Mouse (Mus musculus): Measurements from ENCODE around the gene Sphk1. TPM values are rescaled to one million over a fixed set of nuclear protein-coding genes. Genes with fewer than 3 reads are reported as not detected.

Sphk1 gene
- polyA plus RNA-seq, 1 experiment from 2014 or later: 2.7 TPM

DNA sequence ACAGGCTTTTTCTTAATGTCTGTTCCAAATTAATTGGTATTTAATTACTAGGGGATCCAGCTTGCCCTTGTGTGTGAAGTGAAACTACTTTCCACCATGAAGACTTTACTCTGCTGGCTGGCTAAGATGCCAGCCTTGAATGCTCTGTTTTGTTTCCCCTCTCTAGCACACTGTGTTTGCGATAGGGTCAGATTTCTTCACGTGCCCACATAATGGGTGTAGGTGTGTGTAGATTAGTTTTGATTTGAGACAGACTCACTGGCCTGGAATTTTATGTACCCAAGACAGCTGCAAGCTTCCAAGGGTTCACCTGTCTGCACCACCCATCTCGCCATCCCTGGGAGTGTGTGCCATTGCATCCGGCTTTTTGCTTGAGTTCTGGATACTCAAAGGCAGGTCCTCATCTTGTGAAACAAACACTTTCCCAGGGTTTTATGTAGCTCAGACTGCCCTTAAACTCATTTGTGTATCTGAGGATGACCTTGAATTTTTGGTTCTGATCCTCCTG lies 17.1 kb upstream of the Sphk1 start:
- WGBS: 80% methylated on average over 4 of the region's 4 CpGs
- H3K4me1 ChIP-seq: peaks cover 17% of the 10 kb centered on the region
- no peaks in the 10 kb centered on the region for H3K36me3 ChIP-seq
- H3K27me3 ChIP-seq (ENCODE audit: insufficient read depth, poor library complexity, severe bottlenecking): peaks cover 25% of the 10 kb centered on the region
- no peaks in the 10 kb centered on the region for H3K9me3 ChIP-seq
- no peak for DNase-seq (ENCODE audit: low spot score)
- no peak overlapping the region for H3K4me3 ChIP-seq
- no peak overlapping the region for H3K27ac ChIP-seq

GRCm38 (mm10) chr11:116515330-116516020 lies 15.2 kb upstream of the Sphk1 start:
- peak overlapping the region; percentile 28 for H3K4me3 ChIP-seq
- WGBS: 17% methylated on average over 24 of the region's 24 CpGs
- no peak for DNase-seq (ENCODE audit: low spot score)

DNA sequence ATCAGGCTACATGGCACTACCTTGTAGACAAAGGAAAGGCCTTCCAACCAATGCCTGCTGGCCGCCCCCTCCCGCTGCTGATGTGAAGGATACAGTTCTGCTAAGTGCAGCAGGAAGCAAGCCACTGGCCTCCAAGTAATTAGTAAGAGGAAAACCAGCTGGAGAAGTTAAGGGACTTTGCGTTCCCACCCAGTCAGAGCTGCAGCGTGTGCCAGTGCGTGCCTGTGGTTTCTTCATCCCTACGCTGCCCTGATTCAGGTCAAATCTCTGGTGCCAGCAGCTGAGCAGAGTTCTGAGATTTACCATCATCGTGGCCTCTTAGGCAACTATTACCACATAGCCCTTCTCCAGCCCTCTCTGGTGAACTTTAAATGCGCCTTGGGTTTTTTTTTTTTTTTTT lies 12.2 kb upstream of the Sphk1 start:
- H3K27me3 ChIP-seq (ENCODE audit: insufficient read depth, poor library complexity, severe bottlenecking): peaks cover 25% of the 10 kb centered on the region
- H3K4me1 ChIP-seq: peaks cover 38% of the 10 kb centered on the region
- H3K27ac ChIP-seq: peak overlapping the region; percentile 69; the same call in 1 of the 2 replicates
- H3K4me3 ChIP-seq: no peak overlapping the region
- no peaks in the 10 kb centered on the region for H3K9me3 ChIP-seq
- WGBS: 54% methylated on average over 8 of the region's 8 CpGs
- DNase-seq (ENCODE audit: low spot score): no peak
- H3K36me3 ChIP-seq: no peaks in the 10 kb centered on the region

More at GRCm38 (mm10) chr11:116515330-116516020, 15.2 kb upstream of the Sphk1 start:
- Histone ChIP-seq H3K36me3 (no peaks in the 10 kb centered on the region), H3K9me3 (no peaks in the 10 kb centered on the region), H3K4me1 (peaks cover 23% of the 10 kb centered on the region), H3K27me3 (ENCODE audit: insufficient read depth, poor library complexity, severe bottlenecking) (peaks cover 25% of the 10 kb centered on the region), H3K27ac (no peak overlapping the region)

- 0 out of 2 replicates have a peak, but pooled peaks cover 2% of the 10 kb centered on the region for H3K27me3 ChIP-seq (ENCODE audit: insufficient read depth, poor library complexity, severe bottlenecking)
- H3K4me3 ChIP-seq: no peak overlapping the region
- no peak overlapping the region for H3K27ac ChIP-seq
- WGBS: 56% methylated on average over 3 of the region's 3 CpGs
- no peaks in the 10 kb centered on the region for H3K9me3 ChIP-seq
- no peak for DNase-seq (ENCODE audit: low spot score)
- peaks cover 38% of the 10 kb centered on the region for H3K4me1 ChIP-seq
- no peaks in the 10 kb centered on the region for H3K36me3 ChIP-seq
These were observed 9.6 kb upstream of the Sphk1 start for GRCm38 (mm10) chr11:116521143-116521542.

DNA sequence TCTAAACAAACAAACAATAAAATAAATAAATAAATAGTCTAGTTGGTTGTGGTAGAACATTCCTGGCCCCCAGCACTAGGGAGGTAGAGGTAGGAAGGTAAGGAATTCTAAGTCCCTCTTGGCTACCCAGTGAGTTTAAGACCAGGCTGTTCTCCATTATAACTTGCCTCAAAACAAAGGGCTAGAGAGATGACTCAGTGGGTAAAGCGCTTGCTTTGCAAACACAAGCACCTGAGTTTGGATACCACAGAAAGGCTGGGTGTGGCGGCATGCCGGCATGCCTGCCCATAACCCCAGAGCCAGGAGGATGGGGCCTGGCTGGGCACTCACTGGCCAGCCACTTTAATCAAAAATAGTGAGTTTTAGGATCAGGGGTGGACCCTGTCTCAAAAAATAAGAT lies 8.7 kb upstream of the Sphk1 start:
- no peak for DNase-seq (ENCODE audit: low spot score)
- Histone ChIP-seq H3K9me3 (no peaks in the 10 kb centered on the region), H3K36me3 (no peaks in the 10 kb centered on the region), H3K27ac (peak overlapping the region; percentile 65; the same call in 1 of the 2 replicates), H3K4me3 (no peak overlapping the region), H3K4me1 (peaks cover 38% of the 10 kb centered on the region), H3K27me3 (ENCODE audit: insufficient read depth, poor library complexity, severe bottlenecking) (peaks cover 7% of the 10 kb centered on the region; the same call in 1 of the 2 replicates)
- WGBS: 86% methylated on average over 3 of the region's 3 CpGs

GRCm38 (mm10) chr11:116522886-116523698 lies 7.6 kb upstream of the Sphk1 start:
- WGBS: 48% methylated on average over 16 of the region's 16 CpGs
- Histone ChIP-seq H3K4me1 (peaks cover 34% of the 10 kb centered on the region), H3K27ac (peak overlapping the region; percentile 84)

DNA sequence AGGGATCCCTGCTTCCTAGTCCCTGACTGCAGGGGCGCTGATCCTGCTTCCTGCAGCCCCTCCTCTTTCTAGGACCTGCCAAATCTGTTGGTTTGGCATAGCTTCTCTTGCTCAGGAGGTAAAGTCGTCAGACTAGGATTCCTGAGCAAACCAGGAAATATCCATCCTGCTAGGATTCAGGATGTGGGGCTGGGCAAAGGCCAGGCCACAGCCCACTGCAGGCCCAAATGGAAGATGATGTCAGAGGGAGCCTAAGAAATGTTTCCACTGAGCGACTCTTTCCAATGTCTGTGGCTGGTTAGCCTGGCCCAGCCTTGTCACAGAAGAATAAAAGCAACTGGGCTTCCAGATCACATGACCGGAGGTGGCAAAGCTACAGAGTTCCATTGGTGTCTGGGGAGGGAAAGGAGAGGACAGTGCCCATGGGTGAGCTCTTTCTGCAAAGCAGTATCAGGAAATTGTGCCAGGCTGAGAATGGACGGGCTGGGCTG lies 7.0 kb upstream of the Sphk1 start:
- Histone ChIP-seq H3K4me1 (peaks cover 28% of the 10 kb centered on the region), H3K27ac (peak overlapping the region; percentile 84), H3K36me3 (no peaks in the 10 kb centered on the region), H3K27me3 (ENCODE audit: insufficient read depth, poor library complexity, severe bottlenecking) (peaks cover 21% of the 10 kb centered on the region), H3K9me3 (no peaks in the 10 kb centered on the region), H3K4me3 (no peak overlapping the region)
- DNase-seq (ENCODE audit: low spot score): no peak
- WGBS: 40% methylated on average over 5 of the region's 5 CpGs

More at GRCm38 (mm10) chr11:116522886-116523698, 7.6 kb upstream of the Sphk1 start:
- Histone ChIP-seq H3K36me3 (no peaks in the 10 kb centered on the region), H3K4me3 (no peak overlapping the region), H3K27me3 (ENCODE audit: insufficient read depth, poor library complexity, severe bottlenecking) (peaks cover 15% of the 10 kb centered on the region), H3K9me3 (no peaks in the 10 kb centered on the region)
- no peak for DNase-seq (ENCODE audit: low spot score)

DNA sequence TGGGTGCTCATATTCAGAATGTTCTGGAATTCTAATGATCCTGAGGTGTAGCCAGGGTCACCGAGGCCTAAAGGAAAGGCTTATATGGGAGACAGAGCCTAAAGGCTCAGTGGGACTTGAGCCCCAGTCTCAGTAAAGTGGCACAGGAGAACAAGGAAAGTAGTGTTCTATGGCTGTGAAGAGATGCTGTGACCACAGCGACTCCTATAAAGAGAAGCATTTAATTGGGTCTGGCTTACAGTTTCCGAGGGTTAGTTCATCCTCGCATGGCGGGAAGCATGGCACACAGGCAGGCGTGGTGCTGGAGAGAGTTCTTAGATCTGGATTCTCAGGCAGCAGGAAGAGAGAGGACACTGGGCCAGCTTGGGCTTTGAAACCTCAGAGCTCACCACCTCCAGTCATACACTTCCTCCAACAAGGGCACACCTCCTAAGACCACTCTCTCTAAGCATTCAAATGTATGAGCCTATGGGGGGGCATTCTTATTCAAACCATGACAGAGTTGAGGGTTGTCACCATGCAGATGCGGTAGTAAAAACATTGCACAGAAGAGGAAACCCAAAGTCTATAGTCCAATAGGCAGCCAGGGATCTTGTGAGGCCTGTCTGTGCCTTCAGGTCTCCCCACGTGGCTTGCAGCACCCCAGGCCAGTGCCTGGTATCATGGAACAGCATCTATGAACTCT lies 1.9 kb upstream of the Sphk1 start:
- no peak overlapping the region for H3K27ac ChIP-seq

GRCm38 (mm10) chr11:116531371-116532191 lies 856 bp downstream of the Sphk1 start:
- WGBS: 4% methylated on average over 48 of the region's 48 CpGs
- Histone ChIP-seq H3K36me3 (no peaks in the 10 kb centered on the region), H3K4me3 (peak overlapping the region; percentile 72), H3K27me3 (ENCODE audit: insufficient read depth, poor library complexity, severe bottlenecking) (peaks cover 83% of the 10 kb centered on the region), H3K27ac (peak overlapping the region; percentile 71; the same call in 1 of the 2 replicates), H3K9me3 (no peaks in the 10 kb centered on the region), H3K4me1 (peaks cover 60% of the 10 kb centered on the region)
- no peak for DNase-seq (ENCODE audit: low spot score)

More for the DNA sequence above, 1.9 kb upstream of the Sphk1 start:
- no peaks in the 10 kb centered on the region for H3K9me3 ChIP-seq
- H3K36me3 ChIP-seq: no peaks in the 10 kb centered on the region
- H3K4me1 ChIP-seq: peaks cover 43% of the 10 kb centered on the region
- H3K4me3 ChIP-seq: no peak overlapping the region
- WGBS: 74% methylated on average over 8 of the region's 8 CpGs
- H3K27me3 ChIP-seq (ENCODE audit: insufficient read depth, poor library complexity, severe bottlenecking): peaks cover 62% of the 10 kb centered on the region
- DNase-seq (ENCODE audit: low spot score): no peak

DNA sequence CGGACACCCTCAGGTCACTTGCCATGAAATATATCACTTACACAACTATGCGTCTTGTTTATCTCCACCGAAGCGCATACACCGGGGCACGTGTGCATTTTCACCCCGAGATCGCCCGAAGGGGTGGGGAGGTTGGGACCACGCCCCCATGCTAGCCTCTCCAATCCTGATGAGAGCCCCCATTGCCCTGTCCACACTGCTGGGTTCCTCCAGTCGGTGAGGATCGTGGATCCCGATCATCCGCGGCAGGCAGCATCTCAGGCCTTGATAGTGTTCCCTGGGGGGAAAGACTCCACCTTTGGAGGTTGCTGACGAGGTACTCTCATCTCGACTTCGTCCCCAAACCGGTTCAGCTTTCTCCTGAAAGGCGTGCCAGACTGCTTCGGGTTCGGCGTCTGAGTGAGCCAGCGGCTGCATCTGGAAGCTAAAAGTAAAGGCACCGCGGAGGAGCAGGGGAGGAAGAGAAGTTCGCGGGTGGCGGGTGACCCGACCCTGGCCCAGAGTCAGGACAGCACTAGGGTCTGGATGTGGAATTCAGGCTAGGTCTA lies 1.6 kb downstream of the Sphk1 start:
- Histone ChIP-seq H3K36me3 (0 out of 2 replicates have a peak, but pooled peaks cover 3% of the 10 kb centered on the region), H3K27me3 (ENCODE audit: insufficient read depth, poor library complexity, severe bottlenecking) (peaks cover 76% of the 10 kb centered on the region), H3K9me3 (no peaks in the 10 kb centered on the region), H3K4me1 (peaks cover 67% of the 10 kb centered on the region), H3K4me3 (peak overlapping the region; percentile 72), H3K27ac (peak overlapping the region; percentile 65)
- under 1% methylated on average over 30 of the region's 30 CpGs for WGBS
- no peak for DNase-seq (ENCODE audit: low spot score)

DNA sequence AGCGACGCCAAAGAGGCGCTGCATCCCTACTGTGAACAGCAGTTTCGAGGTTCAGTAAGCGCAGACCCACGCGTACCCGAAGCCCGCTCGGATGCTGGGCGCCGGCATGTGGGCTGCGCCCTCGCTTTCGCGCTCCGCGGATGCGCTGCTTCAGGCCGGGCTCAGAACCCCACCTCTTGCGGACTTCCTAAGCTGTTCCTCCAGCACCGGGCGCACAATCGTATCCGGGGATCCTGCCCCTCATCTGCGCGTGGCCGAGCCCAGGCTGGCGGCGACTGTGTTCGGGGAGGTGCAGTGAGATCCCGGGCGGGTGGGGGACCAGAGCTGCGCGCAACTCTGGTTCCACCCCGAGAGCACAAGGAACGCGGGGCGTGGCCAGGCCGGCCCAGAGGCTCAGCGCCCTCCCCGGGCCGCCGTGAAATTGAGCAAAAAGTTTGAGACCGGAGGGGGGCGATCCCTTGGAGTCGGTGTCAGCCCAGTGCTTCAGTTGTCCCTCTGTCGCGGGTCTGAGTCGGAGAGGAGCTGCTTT lies 2.1 kb downstream of the Sphk1 start:
- peak overlapping the region; percentile 72 for H3K4me3 ChIP-seq
- peaks cover 70% of the 10 kb centered on the region for H3K27me3 ChIP-seq (ENCODE audit: insufficient read depth, poor library complexity, severe bottlenecking)
- peaks cover 5% of the 10 kb centered on the region; the same call in 1 of the 2 replicates for H3K36me3 ChIP-seq
- peak overlapping the region; percentile 65 for H3K27ac ChIP-seq
- DNase-seq (ENCODE audit: low spot score): no peak
- peaks cover 68% of the 10 kb centered on the region for H3K4me1 ChIP-seq
- H3K9me3 ChIP-seq: no peaks in the 10 kb centered on the region
- WGBS: under 1% methylated on average over 50 of the region's 50 CpGs
